Mouse (Mus musculus) lung, embryonic 15.5 days (tissue): Measurements from ENCODE around the gene Tbccd1. TPM values are rescaled to one million over a fixed set of nuclear protein-coding genes. Genes with fewer than 3 reads are reported as not detected.

Source experiments
- ATAC-seq: fragments of 200-750 bp; cut with Nextera tagmentation; 2 replicates; pipeline ENCODE4 v1.8.0; 2017; ENCODE audit warnings: moderate number of reproducible peaks, borderline replicate concordance; ENCODE audit not compliant: low FRiP score, low TSS enrichment; ENCODE audit errors: extremely low read depth
- H3K27ac ChIP-seq: fragments of 300-500 bp; sonication (generic); 2 replicates; pipeline ENCODE4 v1.5.1; 2015; ENCODE audit warnings: moderate library complexity, mild to moderate bottlenecking, inconsistent platforms
- H3K27me3 ChIP-seq: fragments of 300-500 bp; sonication (generic); 2 replicates; pipeline ENCODE4 v1.6.1; 2015; ENCODE audit warnings: inconsistent platforms
- H3K36me3 ChIP-seq: fragments of 300-500 bp; sonication (generic); 2 replicates; pipeline ENCODE4 v1.6.1; 2015; ENCODE audit warnings: inconsistent platforms
- H3K4me1 ChIP-seq: fragments of 300-500 bp; sonication (generic); 2 replicates; pipeline ENCODE4 v1.6.1; 2015; ENCODE audit warnings: inconsistent platforms
- H3K4me2 ChIP-seq: fragments of 300-500 bp; sonication (generic); 2 replicates; pipeline ENCODE4 v1.6.1; 2015; ENCODE audit warnings: inconsistent platforms, mild to moderate bottlenecking, moderate library complexity
- H3K4me3 ChIP-seq: fragments of 300-500 bp; sonication (generic); 2 replicates; pipeline ENCODE4 v1.5.1; 2015; ENCODE audit warnings: mild to moderate bottlenecking, inconsistent platforms
- H3K9ac ChIP-seq: fragments of 300-500 bp; sonication (generic); 2 replicates; pipeline ENCODE4 v1.6.1; 2015; ENCODE audit warnings: inconsistent platforms
- H3K9me3 ChIP-seq: fragments of 300-500 bp; sonication (generic); 2 replicates; pipeline ENCODE4 v1.6.1; 2016; ENCODE audit warnings: inconsistent platforms
- WGBS: fragments of 180-500 bp; shearing (Covaris S2); methylation state at CpG from one replicate; pipeline ENCODE4 v1.1.7; 2015; 5-methylcytosine and 5-hydroxymethylcytosine counted together
- polyA plus RNA-seq: library from polyadenylated mRNA; unstranded; fragments of >200 nt; fragmentation: Nextera tagmentation; extraction: Ambion mirVana; gene quantifications from 2 replicates; pipeline ENCODE4 v1.2.1, GENCODE M21; 2015

The Tbccd1 gene
- polyA plus RNA-seq, 1 experiment from 2014 or later: 26.9 TPM

GRCm38 (mm10) chr16:22885356-22885755, 27.9 kb upstream of the Tbccd1 start:
- no peak overlapping the region for H3K4me2 ChIP-seq
- 12% methylated on average over 4 of the region's 4 CpGs for WGBS
- H3K27me3 ChIP-seq: no peaks in the 10 kb centered on the region; the same call in 1 of the 2 replicates
- no peak overlapping the region for H3K27ac ChIP-seq
- no peaks in the 10 kb centered on the region for H3K4me1 ChIP-seq
- no peak for ATAC-seq
- H3K9me3 ChIP-seq: no peaks in the 10 kb centered on the region
- no peaks in the 10 kb centered on the region for H3K36me3 ChIP-seq
- no peak overlapping the region for H3K9ac ChIP-seq
- H3K4me3 ChIP-seq: no peak overlapping the region

DNA sequence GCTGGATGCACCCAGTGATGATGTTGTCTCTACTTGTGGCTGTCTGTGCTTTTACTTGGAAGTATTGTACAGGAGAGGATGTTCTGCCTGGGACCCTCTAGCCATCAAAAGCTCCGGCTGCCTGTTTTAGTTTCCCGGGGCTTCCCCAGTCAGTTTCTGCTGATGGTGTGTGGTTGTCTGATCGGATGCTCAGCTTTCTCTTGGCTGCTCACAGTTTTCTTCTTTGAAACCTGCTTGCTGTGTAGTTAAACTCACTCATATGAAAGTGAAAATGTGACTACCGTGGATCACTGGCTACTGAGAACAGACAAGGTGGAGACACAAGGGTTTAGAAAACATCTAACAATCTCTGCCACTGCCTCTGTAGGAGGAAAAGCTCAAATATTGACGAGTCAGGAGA, 26.0 kb upstream of the Tbccd1 start:
- H3K27ac ChIP-seq: no peak overlapping the region
- 73% methylated on average over 5 of the region's 5 CpGs for WGBS
- ATAC-seq: no peak

GRCm38 (mm10) chr16:22881487-22881886, 24.0 kb upstream of the Tbccd1 start:
- H3K4me1 ChIP-seq: no peaks in the 10 kb centered on the region
- no peak for ATAC-seq
- H3K27ac ChIP-seq: no peak overlapping the region
- H3K4me3 ChIP-seq: no peak overlapping the region
- H3K9ac ChIP-seq: no peak overlapping the region
- WGBS: 35% methylated on average over 4 of the region's 4 CpGs
- no peaks in the 10 kb centered on the region for H3K27me3 ChIP-seq
- H3K9me3 ChIP-seq: no peaks in the 10 kb centered on the region
- no peak overlapping the region for H3K4me2 ChIP-seq
- H3K36me3 ChIP-seq: no peaks in the 10 kb centered on the region

More for the DNA sequence above, 26.0 kb upstream of the Tbccd1 start:
- Histone ChIP-seq H3K4me3 (no peak overlapping the region), H3K4me1 (no peaks in the 10 kb centered on the region), H3K27me3 (no peaks in the 10 kb centered on the region), H3K36me3 (no peaks in the 10 kb centered on the region), H3K9ac (no peak overlapping the region), H3K4me2 (no peak overlapping the region), H3K9me3 (no peaks in the 10 kb centered on the region)

- no peaks in the 10 kb centered on the region for H3K4me1 ChIP-seq
- H3K9ac ChIP-seq: no peak overlapping the region
- H3K4me3 ChIP-seq: no peak overlapping the region
- no peaks in the 10 kb centered on the region for H3K27me3 ChIP-seq
- H3K4me2 ChIP-seq: no peak overlapping the region
- no peak for ATAC-seq
- H3K9me3 ChIP-seq: no peaks in the 10 kb centered on the region
- WGBS: 23% methylated on average over 6 of the region's 6 CpGs
- no peak overlapping the region for H3K27ac ChIP-seq
- H3K36me3 ChIP-seq: no peaks in the 10 kb centered on the region
These were observed 23.4 kb upstream of the Tbccd1 start for GRCm38 (mm10) chr16:22880900-22881299.

- 48% methylated on average over 7 of the region's 7 CpGs for WGBS
- Histone ChIP-seq H3K4me2 (no peak overlapping the region), H3K9me3 (no peaks in the 10 kb centered on the region), H3K4me3 (no peak overlapping the region), H3K9ac (no peak overlapping the region), H3K27me3 (no peaks in the 10 kb centered on the region), H3K36me3 (no peaks in the 10 kb centered on the region), H3K27ac (no peak overlapping the region), H3K4me1 (no peaks in the 10 kb centered on the region)
- ATAC-seq: no peak
These were observed 22.6 kb upstream of the Tbccd1 start for GRCm38 (mm10) chr16:22879945-22880595.

- Histone ChIP-seq H3K4me1 (no peaks in the 10 kb centered on the region), H3K9ac (no peak overlapping the region), H3K9me3 (no peaks in the 10 kb centered on the region), H3K4me3 (no peak overlapping the region), H3K27ac (no peak overlapping the region), H3K36me3 (no peaks in the 10 kb centered on the region), H3K4me2 (no peak overlapping the region), H3K27me3 (no peaks in the 10 kb centered on the region)
- 58% methylated on average over 7 of the region's 7 CpGs for WGBS
- no peak for ATAC-seq
These were observed 21.2 kb upstream of the Tbccd1 start for GRCm38 (mm10) chr16:22878716-22879115.

DNA sequence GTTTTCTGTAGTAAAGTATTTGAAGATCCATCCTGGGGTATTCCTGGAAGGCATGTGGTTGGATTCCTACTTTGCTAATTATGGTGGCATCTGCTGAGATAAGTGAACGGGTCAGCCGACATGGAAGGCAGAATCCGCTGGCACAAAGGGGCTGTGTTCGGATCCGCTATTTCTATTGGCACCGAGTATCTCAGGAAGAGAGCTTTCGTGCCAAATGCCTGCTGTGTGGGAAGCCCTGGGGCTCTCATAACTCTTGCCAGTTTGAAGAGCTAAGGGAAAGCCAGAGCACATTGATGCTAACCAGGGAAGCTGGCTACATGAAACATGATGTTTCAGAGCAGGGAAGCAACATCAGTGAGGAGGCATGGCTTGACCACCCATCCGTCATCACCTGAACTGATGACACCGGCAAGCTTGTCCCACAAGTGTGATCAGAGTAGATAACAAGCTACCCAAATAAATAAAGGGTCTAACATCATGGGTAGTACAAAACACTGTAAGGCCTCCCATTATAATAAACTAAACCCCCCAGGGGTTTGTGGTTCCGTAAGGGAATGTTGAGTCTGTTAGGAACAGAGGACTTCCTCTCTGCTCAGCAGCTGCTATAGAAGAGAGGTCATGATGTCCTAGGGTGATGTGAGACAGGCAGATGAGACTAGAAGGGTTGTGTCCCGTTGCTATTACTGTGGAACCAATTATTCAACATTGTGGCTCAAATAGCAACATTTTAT, 20.4 kb upstream of the Tbccd1 start:
- peaks cover 5% of the 10 kb centered on the region for H3K36me3 ChIP-seq
- no peak overlapping the region for H3K27ac ChIP-seq
- no peaks in the 10 kb centered on the region for H3K4me1 ChIP-seq
- no peaks in the 10 kb centered on the region for H3K9me3 ChIP-seq
- no peaks in the 10 kb centered on the region for H3K27me3 ChIP-seq
- H3K4me3 ChIP-seq: no peak overlapping the region
- ATAC-seq: no peak
- H3K9ac ChIP-seq: no peak overlapping the region
- 63% methylated on average over 11 of the region's 11 CpGs for WGBS
- H3K4me2 ChIP-seq: no peak overlapping the region

DNA sequence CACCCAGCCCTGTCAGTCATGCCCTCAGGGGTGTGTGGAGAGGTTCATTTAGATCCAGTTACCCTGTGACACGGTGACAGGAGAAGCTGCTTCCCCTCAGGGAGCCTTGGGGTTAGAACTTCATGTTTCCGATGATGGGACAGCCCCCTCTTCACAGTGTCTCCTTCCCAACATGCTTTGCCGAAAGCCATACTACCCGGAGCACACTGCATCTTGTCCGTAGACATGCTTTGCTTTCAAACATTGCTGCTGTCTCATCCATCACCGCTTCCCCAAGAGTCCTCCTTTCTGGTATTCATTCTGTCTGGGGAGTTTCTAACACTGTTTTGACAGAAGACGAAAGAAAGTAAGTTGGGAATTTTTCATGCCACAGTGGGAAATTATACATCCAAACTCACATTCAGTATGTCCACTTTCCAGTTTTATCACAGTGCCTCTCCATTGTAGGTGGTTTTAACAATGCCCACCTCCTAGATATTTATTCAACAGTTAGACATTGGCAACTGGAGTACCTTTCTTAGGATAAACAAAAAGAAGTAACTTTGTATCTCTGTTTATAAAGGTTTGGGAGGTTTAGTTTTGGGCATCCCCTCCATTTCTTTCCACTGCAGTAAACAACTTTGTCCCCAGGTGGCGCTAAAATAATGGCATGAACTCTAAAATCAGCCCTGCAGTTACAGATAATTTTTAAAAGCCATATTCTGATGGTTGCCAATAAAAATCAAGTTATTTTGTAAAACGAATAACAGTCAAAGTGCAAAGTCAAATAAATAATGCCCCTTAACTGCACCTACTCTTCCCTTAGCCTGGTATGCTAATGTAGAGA, 19.0 kb upstream of the Tbccd1 start:
- Histone ChIP-seq H3K36me3 (peaks cover 19% of the 10 kb centered on the region), H3K4me3 (no peak overlapping the region), H3K27ac (no peak overlapping the region), H3K9ac (no peak overlapping the region), H3K4me1 (no peaks in the 10 kb centered on the region), H3K4me2 (no peak overlapping the region), H3K9me3 (no peaks in the 10 kb centered on the region), H3K27me3 (no peaks in the 10 kb centered on the region)
- 36% methylated on average over 9 of the region's 9 CpGs for WGBS
- no peak for ATAC-seq

GRCm38 (mm10) chr16:22873369-22873768, 15.9 kb upstream of the Tbccd1 start:
- no peak for ATAC-seq
- WGBS: 70% methylated on average over 4 of the region's 4 CpGs
- peaks cover 50% of the 10 kb centered on the region for H3K36me3 ChIP-seq

GRCm38 (mm10) chr16:22872397-22872796, 14.9 kb upstream of the Tbccd1 start:
- Histone ChIP-seq H3K9me3 (no peaks in the 10 kb centered on the region), H3K27ac (no peak overlapping the region), H3K36me3 (peaks cover 60% of the 10 kb centered on the region), H3K4me2 (no peak overlapping the region), H3K4me1 (no peaks in the 10 kb centered on the region), H3K9ac (no peak overlapping the region), H3K4me3 (no peak overlapping the region), H3K27me3 (no peaks in the 10 kb centered on the region)
- 93% methylated on average over 8 of the region's 8 CpGs for WGBS
- ATAC-seq: no peak

More at GRCm38 (mm10) chr16:22873369-22873768, 15.9 kb upstream of the Tbccd1 start:
- Histone ChIP-seq H3K9me3 (no peaks in the 10 kb centered on the region), H3K4me2 (no peak overlapping the region), H3K27me3 (no peaks in the 10 kb centered on the region), H3K4me1 (no peaks in the 10 kb centered on the region), H3K4me3 (no peak overlapping the region), H3K27ac (no peak overlapping the region), H3K9ac (no peak overlapping the region)

DNA sequence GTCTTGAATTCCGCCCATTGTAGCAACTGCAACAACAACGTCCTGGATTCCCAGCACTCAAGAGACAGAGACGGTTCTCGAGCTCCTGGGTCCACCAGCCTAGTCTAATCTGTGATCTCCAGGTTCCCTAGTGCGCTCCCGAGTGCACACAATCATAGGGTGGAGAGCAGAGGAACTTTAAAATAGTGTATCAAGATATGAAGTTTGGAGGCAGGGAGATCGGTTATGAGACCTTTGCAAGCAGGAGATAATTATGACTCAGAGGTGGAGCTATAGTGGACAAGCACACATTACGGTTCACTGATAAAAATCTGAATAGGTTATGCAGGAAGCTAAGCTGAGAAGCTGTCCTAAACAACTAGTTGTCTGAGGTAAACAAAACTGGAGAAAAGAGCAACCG, 696 bp downstream of the Tbccd1 start:
- peak overlapping the region; percentile 54 for H3K9ac ChIP-seq
- no peaks in the 10 kb centered on the region; the same call in 1 of the 2 replicates for H3K36me3 ChIP-seq
- peak overlapping the region; percentile 98 for H3K4me3 ChIP-seq
- WGBS: 9% methylated on average over 9 of the region's 9 CpGs
- no peak for ATAC-seq
- no peaks in the 10 kb centered on the region for H3K27me3 ChIP-seq
- peak overlapping the region; percentile 75 for H3K4me2 ChIP-seq
- peaks cover 12% of the 10 kb centered on the region for H3K4me1 ChIP-seq
- peak overlapping the region; percentile 71 for H3K27ac ChIP-seq
- no peaks in the 10 kb centered on the region for H3K9me3 ChIP-seq

DNA sequence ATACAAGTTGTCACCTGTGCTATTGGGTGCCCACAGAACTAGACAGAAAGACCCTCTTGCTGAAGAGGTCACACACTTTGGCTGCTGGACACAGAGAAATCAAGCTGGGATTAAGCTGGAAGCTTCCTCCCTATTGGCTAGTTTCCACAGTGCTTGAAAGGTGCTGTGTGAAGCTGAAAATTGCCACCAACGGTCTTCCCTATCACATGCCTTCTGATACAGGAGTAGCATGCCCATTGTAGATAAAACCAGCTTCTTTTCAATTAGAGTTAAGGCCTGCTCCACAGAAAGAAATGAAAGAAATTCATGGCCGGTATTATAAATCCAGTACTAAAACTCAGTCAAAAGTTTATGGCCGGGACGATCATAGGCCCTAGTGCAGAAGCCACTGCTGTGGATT, 4.8 kb downstream of the Tbccd1 start:
- H3K27me3 ChIP-seq: no peaks in the 10 kb centered on the region
- 88% methylated on average over 4 of the region's 4 CpGs for WGBS
- peaks cover 4% of the 10 kb centered on the region for H3K4me1 ChIP-seq
- H3K4me3 ChIP-seq: no peak overlapping the region
- H3K36me3 ChIP-seq: no peaks in the 10 kb centered on the region
- no peaks in the 10 kb centered on the region for H3K9me3 ChIP-seq
- no peak overlapping the region for H3K4me2 ChIP-seq
- no peak overlapping the region for H3K9ac ChIP-seq
- H3K27ac ChIP-seq: no peak overlapping the region
- ATAC-seq: no peak
